Comparison of ENCODE assay signal across 33 mouse cellular contexts in the genomic region with DNA sequence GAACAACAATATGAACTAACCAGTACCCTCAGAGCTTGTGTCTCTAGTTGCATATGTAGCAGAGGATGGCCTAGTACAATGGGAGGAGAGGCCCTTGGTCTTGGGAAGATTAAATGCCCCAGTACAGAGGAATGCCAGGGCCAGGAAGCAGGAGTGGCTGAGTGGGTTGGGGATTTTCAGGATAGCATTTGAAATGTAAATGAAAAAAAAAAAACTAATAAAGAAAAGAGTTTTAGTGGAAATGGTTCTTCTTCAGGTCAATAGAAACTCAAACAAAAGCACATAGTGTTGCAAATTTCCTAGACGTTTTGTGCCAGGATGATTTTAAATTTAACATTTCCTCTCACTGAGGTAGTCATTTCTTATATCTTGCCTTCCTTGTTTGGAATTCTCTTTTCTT.
"Had no signal": no experiment of that assay in that cellular context is flagged by ENCODE, and none has a peak within 500 bp of the region (broad histone marks: within the 10 kb centered on the region; RNA-seq: fewer than 3 reads in every experiment).

No protein-coding gene starts in this region.

- H3K27me3 ChIP-seq: heart, embryonic 12.5 days; heart, embryonic 13.5 days; heart, embryonic 15.5 days; hindbrain, embryonic 13.5 days; hindbrain, embryonic 15.5 days; intestine, embryonic 15.5 days; kidney, embryonic 15.5 days had no signal

- H3K36me3 ChIP-seq: heart, embryonic 12.5 days; heart, embryonic 13.5 days; heart, embryonic 15.5 days; hindbrain, embryonic 10.5 days; hindbrain, embryonic 13.5 days; hindbrain, embryonic 15.5 days; intestine, embryonic 15.5 days; kidney, embryonic 15.5 days had no signal

- H3K9me3 ChIP-seq: heart, embryonic 12.5 days; heart, embryonic 13.5 days; heart, embryonic 15.5 days; hindbrain, embryonic 10.5 days; hindbrain, embryonic 13.5 days; hindbrain, embryonic 15.5 days; intestine, embryonic 15.5 days; kidney, embryonic 15.5 days had no signal

- DNase-seq: heart, postnatal 10 days; heart, postnatal 14 days; heart, postnatal 36 days; heart, postnatal 4 days; kidney, adult 11 months; kidney, adult 18-20 months; kidney, adult 2 months; kidney, adult 8-10 months; kidney, adult 9 months; kidney, postnatal 14 days; kidney, postnatal 25 days; kidney, postnatal 36 days; kidney, postnatal 4 days; layer of hippocampus, adult 9-11 months; layer of hippocampus, postnatal 36 days had no signal

- H3K27ac ChIP-seq: heart, embryonic 13.5 days; heart, embryonic 15.5 days; hindbrain, embryonic 10.5 days; hindbrain, embryonic 13.5 days; hindbrain, embryonic 14.5 days; hindbrain, embryonic 15.5 days; hindbrain, postnatal 0 days; intestine, embryonic 15.5 days; kidney, embryonic 15.5 days; kidney, postnatal 0 days; layer of hippocampus, adult 2 months; left cerebral cortex, adult 2 months had no signal

- H3K4me3 ChIP-seq: heart, embryonic 12.5 days; heart, embryonic 13.5 days; heart, embryonic 15.5 days; hindbrain, embryonic 10.5 days; hindbrain, embryonic 13.5 days; hindbrain, embryonic 15.5 days; intestine, embryonic 15.5 days; kidney, embryonic 15.5 days; layer of hippocampus, adult 2 months; left cerebral cortex, adult 2 months had no signal

- H3K9ac ChIP-seq: heart, embryonic 12.5 days; heart, embryonic 13.5 days; heart, embryonic 15.5 days; hindbrain, embryonic 13.5 days; hindbrain, embryonic 14.5 days; hindbrain, embryonic 15.5 days; intestine, embryonic 15.5 days; kidney, embryonic 15.5 days had no signal

- H3K4me1 ChIP-seq: heart, embryonic 12.5 days; heart, embryonic 13.5 days; heart, embryonic 15.5 days; hindbrain, embryonic 10.5 days; hindbrain, embryonic 13.5 days; hindbrain, embryonic 15.5 days; intestine, embryonic 15.5 days; kidney, embryonic 15.5 days had no signal

- ATAC-seq: hindbrain, embryonic 16.5 days; hindbrain, postnatal 0 days; inflammation-experienced regulatory T-cells, adult 6 months; intestine, embryonic 15.5 days; intestine, embryonic 16.5 days; intestine, postnatal 0 days had no signal

- H3K4me2 ChIP-seq: heart, embryonic 11.5 days; heart, embryonic 12.5 days; heart, embryonic 13.5 days; heart, embryonic 15.5 days; hindbrain, embryonic 13.5 days; hindbrain, embryonic 14.5 days; hindbrain, embryonic 15.5 days; intestine, embryonic 15.5 days; kidney, embryonic 15.5 days had no signal
